In genomic region chr2:126707438-126707779, GRCm38 (mm10) we compare ENCODE assay signal across 8 mouse cellular contexts. TPM values are rescaled to one million over a fixed set of nuclear protein-coding genes. Genes with fewer than 3 reads are reported as not detected.
DNase-seq lines count a peak whose midpoint lies in the region; ATAC-seq and TF ChIP-seq lines count a peak whose summit lies in the region.

No protein-coding gene starts in this region.

- no peak for TF ChIP-seq CTCF in C2C12 (IDR thresholded peaks at IDR 0.05; ENCODE audit: control insufficient read depth, insufficient read depth, insufficient read length)

- H3K4me3 ChIP-seq in erythroblast, embryonic 14.5 days (replicated peaks) = peak overlapping the region; percentile 74
- H3K4me3 ChIP-seq in C2C12 (ENCODE audit: insufficient read depth, poor library complexity, severe bottlenecking) = peak overlapping the region; percentile 85
- H3K4me3 ChIP-seq in forebrain, embryonic 16.5 days (replicated peaks; ENCODE audit: low read length) = peak overlapping the region; percentile 65
- peak overlapping the region; percentile 95 for H3K4me3 ChIP-seq in liver, embryonic 16.5 days (ENCODE audit: low read depth, low read length)

- H3K9me3 ChIP-seq in erythroblast, embryonic 14.5 days (ENCODE audit: control insufficient read depth, low read length) = no peaks in the 10 kb centered on the region
- no peaks in the 10 kb centered on the region for H3K9me3 ChIP-seq in forebrain, embryonic 16.5 days (ENCODE audit: control insufficient read depth, low read length)
- no peaks in the 10 kb centered on the region for H3K9me3 ChIP-seq in liver, embryonic 16.5 days (replicated peaks; ENCODE audit: control insufficient read depth, low read length)

- peaks cover 2% of the 10 kb centered on the region for H3K36me3 ChIP-seq in erythroblast, embryonic 14.5 days (ENCODE audit: control insufficient read depth)
- no peaks in the 10 kb centered on the region for H3K36me3 ChIP-seq in C2C12 (ENCODE audit: control insufficient read depth, insufficient read depth)
- no peaks in the 10 kb centered on the region for H3K36me3 ChIP-seq in forebrain, embryonic 16.5 days (ENCODE audit: control insufficient read depth, insufficient read depth)
- H3K36me3 ChIP-seq in liver, embryonic 16.5 days (ENCODE audit: control insufficient read depth, insufficient read depth) = no peaks in the 10 kb centered on the region

- ATAC-seq in erythroblast, adult 5-6 weeks (replicated peaks; ENCODE audit: low FRiP score, poor library complexity, severe bottlenecking) = no peak
- peak; percentile 68 for ATAC-seq in forebrain, embryonic 16.5 days
- peak; percentile 71 for ATAC-seq in liver, embryonic 16.5 days (ENCODE audit: low read depth)

- H3K27me3 ChIP-seq in erythroblast, embryonic 14.5 days (ENCODE audit: control insufficient read depth) = peaks cover 16% of the 10 kb centered on the region
- no peaks in the 10 kb centered on the region for H3K27me3 ChIP-seq in C2C12 (ENCODE audit: control insufficient read depth, insufficient read depth, insufficient read length)
- H3K27me3 ChIP-seq in forebrain, embryonic 16.5 days (replicated peaks; ENCODE audit: control insufficient read depth, insufficient read depth, low read length) = peaks cover 8% of the 10 kb centered on the region
- no peaks in the 10 kb centered on the region for H3K27me3 ChIP-seq in liver, embryonic 16.5 days (ENCODE audit: control insufficient read depth, insufficient read depth, low read depth, low read length)

- peak overlapping the region; percentile 64 for H3K27ac ChIP-seq in forebrain, embryonic 16.5 days (ENCODE audit: low read length)
- peak overlapping the region; percentile 80 for H3K27ac ChIP-seq in liver, embryonic 16.5 days (ENCODE audit: low read length)

- H3K79me2 ChIP-seq in C2C12 (ENCODE audit: control insufficient read depth, insufficient read depth) = peaks cover 51% of the 10 kb centered on the region

- under 1% methylated on average over 21 of the region's 23 CpGs for WGBS in forebrain, embryonic 16.5 days
- under 1% methylated on average over 23 of the region's 23 CpGs for WGBS in liver, embryonic 16.5 days (ENCODE audit: insufficient replicate concordance)

- peaks cover 34% of the 10 kb centered on the region for H3K79me3 ChIP-seq in C2C12 (ENCODE audit: low read depth)

- peak overlapping the region; percentile 58 for H3K4me2 ChIP-seq in forebrain, embryonic 16.5 days (ENCODE audit: low read length)
- peak overlapping the region; percentile 89 for H3K4me2 ChIP-seq in liver, embryonic 16.5 days (ENCODE audit: low read depth, low read length)

- H3K4me1 ChIP-seq in erythroblast, embryonic 14.5 days (ENCODE audit: control insufficient read depth) = peaks cover 24% of the 10 kb centered on the region
- H3K4me1 ChIP-seq in forebrain, embryonic 16.5 days (replicated peaks; ENCODE audit: control insufficient read depth, insufficient read depth, low read length) = peaks cover 8% of the 10 kb centered on the region
- peaks cover 10% of the 10 kb centered on the region for H3K4me1 ChIP-seq in liver, embryonic 16.5 days (ENCODE audit: control insufficient read depth, low read depth, low read length)

- peak overlapping the region; percentile 78 for H3K9ac ChIP-seq in forebrain, embryonic 16.5 days (replicated peaks; ENCODE audit: low read depth, low read length)
- peak overlapping the region; percentile 90 for H3K9ac ChIP-seq in liver, embryonic 16.5 days (ENCODE audit: low read depth, low read length)

- DNase-seq in urinary bladder, postnatal 25 days (ENCODE audit: low spot score) = no peak
- no peak for DNase-seq in frontal cortex, postnatal 36 days (ENCODE audit: low spot score in 2 of 2)
- no peak for DNase-seq in cerebellum, postnatal 36 days

- H3ac ChIP-seq in C2C12 (ENCODE audit: control insufficient read depth, insufficient read length, low read depth) = peak overlapping the region; percentile 92

TF ChIP-seq in C2C12, 6 proteins besides CTCF, POLR2A, EP300 and RAD21:
- no peak for TF ChIP-seq FOSL1 (IDR thresholded peaks at IDR 0.05; ENCODE audit: insufficient read depth, low read length, poor library complexity, severe bottlenecking)
- TF ChIP-seq USF1 (IDR thresholded peaks at IDR 0.05; ENCODE audit: low read depth) = no peak
- TF ChIP-seq CEBPB (IDR thresholded peaks at IDR 0.05; ENCODE audit: low read depth) = no peak
- TF ChIP-seq MYOD1 (IDR thresholded peaks at IDR 0.05; ENCODE audit: control insufficient read depth, insufficient read length, low read depth) = no peak
- TF ChIP-seq MYOG (IDR thresholded peaks at IDR 0.05; ENCODE audit: control insufficient read depth, extremely low read depth, insufficient read length) = no peak
- TF ChIP-seq MAX (IDR thresholded peaks at IDR 0.05) = no peak
TF ChIP-seq in C2C12: peak in this region for 0.

RNA-seq across cellular contexts. Expression of gene Usp8, which starts 0.3 kb away (rescaled TPM):
- 0.73 and 0.85 TPM in 2 replicates for polyA plus RNA-seq in erythroblast, embryonic 14.5 days (2012)
- total RNA-seq in erythroblast, adult 5-6 weeks (2015; ENCODE audit: low replicate concordance) = 12.7 and 18.2 TPM in 2 replicates
- total RNA-seq in erythroblast, adult 5-6 weeks (2017; ENCODE audit: low replicate concordance) = 19.2 and 26.2 TPM in 2 replicates
- polyA plus RNA-seq in C2C12 (2012; fragmentation: generic; extraction: Trizol) = 13.8 TPM
- 28.8 and 34.5 TPM in 2 replicates for polyA plus RNA-seq in forebrain, embryonic 16.5 days (2015; fragmentation: Nextera tagmentation; extraction: Ambion mirVana)
- polyA plus RNA-seq in liver, embryonic 16.5 days (2015; fragmentation: Nextera tagmentation; extraction: Ambion mirVana) = 18.2 and 19.1 TPM in 2 replicates

RNA-seq across cellular contexts. Expression of gene Gabpb1, which starts 31.3 kb away (rescaled TPM):
- 0.64 and 0.83 TPM in 2 replicates for polyA plus RNA-seq in erythroblast, embryonic 14.5 days (2012)
- total RNA-seq in erythroblast, adult 5-6 weeks (2015; ENCODE audit: low replicate concordance) = 9.0 and 16.1 TPM in 2 replicates
- total RNA-seq in erythroblast, adult 5-6 weeks (2017; ENCODE audit: low replicate concordance) = 10.9 and 11.4 TPM in 2 replicates
- 13.5 TPM for polyA plus RNA-seq in C2C12 (2012; fragmentation: generic; extraction: Trizol)
- polyA plus RNA-seq in forebrain, embryonic 16.5 days (2015; fragmentation: Nextera tagmentation; extraction: Ambion mirVana) = 56.3 and 57.7 TPM in 2 replicates
- 19.0 and 23.4 TPM in 2 replicates for polyA plus RNA-seq in liver, embryonic 16.5 days (2015; fragmentation: Nextera tagmentation; extraction: Ambion mirVana)
